Mouse (Mus musculus): ENCODE data around the gene Dap. TPM values are rescaled to one million over a fixed set of nuclear protein-coding genes. Genes with fewer than 3 reads are reported as not detected.
A peak's percentile ranks its signal among the peaks of the same experiment; 100 is the strongest.

Gene Dap
- polyA plus RNA-seq, 1 experiment from 2014 or later: 67.2 TPM

- Histone ChIP-seq H3K4me3 (ENCODE audit: low read depth, low read length) (no peak overlapping the region), H3K36me3 (ENCODE audit: control insufficient read depth, insufficient read depth, low read length) (no peaks in the 10 kb centered on the region), H3K9me3 (ENCODE audit: control insufficient read depth, low read length) (no peaks in the 10 kb centered on the region), H3K27me3 (ENCODE audit: control insufficient read depth, insufficient read depth, low read length) (no peaks in the 10 kb centered on the region), H3K4me2 (ENCODE audit: low read depth, severe bottlenecking) (no peak overlapping the region), H3K9ac (ENCODE audit: low read length) (no peak overlapping the region), H3K4me1 (ENCODE audit: control insufficient read depth, insufficient read depth, low read length) (no peaks in the 10 kb centered on the region), H3K27ac (replicated peaks; ENCODE audit: low read depth, low read length) (no peak overlapping the region)
- ATAC-seq (ENCODE audit: insufficient number of reproducible peaks, low FRiP score, low TSS enrichment, low read depth): no peak
- 92% methylated on average over 7 of the region's 7 CpGs for WGBS
- DNase-seq (ENCODE audit: low spot score): no peak
Measured at GRCm38 (mm10) chr15:31211910-31212309, 12.2 kb upstream of the Dap start.

- Histone ChIP-seq H3K27me3 (ENCODE audit: control insufficient read depth, insufficient read depth, low read length) (no peaks in the 10 kb centered on the region), H3K4me2 (ENCODE audit: low read depth, severe bottlenecking) (no peak overlapping the region), H3K4me1 (ENCODE audit: control insufficient read depth, insufficient read depth, low read length) (no peaks in the 10 kb centered on the region), H3K27ac (replicated peaks; ENCODE audit: low read depth, low read length) (no peak overlapping the region), H3K4me3 (ENCODE audit: low read depth, low read length) (no peak overlapping the region), H3K9me3 (ENCODE audit: control insufficient read depth, low read length) (no peaks in the 10 kb centered on the region), H3K9ac (ENCODE audit: low read length) (no peak overlapping the region), H3K36me3 (ENCODE audit: control insufficient read depth, insufficient read depth, low read length) (no peaks in the 10 kb centered on the region)
- no peak for ATAC-seq (ENCODE audit: insufficient number of reproducible peaks, low FRiP score, low TSS enrichment, low read depth)
- no peak for DNase-seq (ENCODE audit: low spot score)
- WGBS: 93% methylated on average over 3 of the region's 3 CpGs
Measured at GRCm38 (mm10) chr15:31213619-31214270, 10.4 kb upstream of the Dap start.

- H3K27me3 ChIP-seq (ENCODE audit: control insufficient read depth, insufficient read depth, low read length): no peaks in the 10 kb centered on the region
- H3K36me3 ChIP-seq (ENCODE audit: control insufficient read depth, insufficient read depth, low read length): no peaks in the 10 kb centered on the region
- no peak for DNase-seq (ENCODE audit: low spot score)
- H3K4me1 ChIP-seq (ENCODE audit: control insufficient read depth, insufficient read depth, low read length): peaks cover 4% of the 10 kb centered on the region; the same call in 1 of the 2 replicates
- H3K27ac ChIP-seq (replicated peaks; ENCODE audit: low read depth, low read length): no peak overlapping the region
- no peaks in the 10 kb centered on the region for H3K9me3 ChIP-seq (ENCODE audit: control insufficient read depth, low read length)
- no peak overlapping the region for H3K9ac ChIP-seq (ENCODE audit: low read length)
- 76% methylated on average over 6 of the region's 6 CpGs for WGBS
- H3K4me2 ChIP-seq (ENCODE audit: low read depth, severe bottlenecking): no peak overlapping the region
- H3K4me3 ChIP-seq (ENCODE audit: low read depth, low read length): no peak overlapping the region
- ATAC-seq (ENCODE audit: insufficient number of reproducible peaks, low FRiP score, low TSS enrichment, low read depth): no peak
Measured at GRCm38 (mm10) chr15:31222216-31222615, 1.9 kb upstream of the Dap start.

- no peaks in the 10 kb centered on the region for H3K27me3 ChIP-seq (ENCODE audit: control insufficient read depth, insufficient read depth, low read length)
- H3K4me2 ChIP-seq (ENCODE audit: low read depth, severe bottlenecking): peak overlapping the region; percentile 55; the same call in 1 of the 2 replicates
- H3K27ac ChIP-seq (replicated peaks; ENCODE audit: low read depth, low read length): no peak overlapping the region
- peak overlapping the region; percentile 76 for H3K4me3 ChIP-seq (ENCODE audit: low read depth, low read length)
- DNase-seq (ENCODE audit: low spot score): peak; percentile 32
- peaks cover 4% of the 10 kb centered on the region; the same call in 1 of the 2 replicates for H3K4me1 ChIP-seq (ENCODE audit: control insufficient read depth, insufficient read depth, low read length)
- H3K9ac ChIP-seq (ENCODE audit: low read length): peak overlapping the region; percentile 55
- ATAC-seq (ENCODE audit: insufficient number of reproducible peaks, low FRiP score, low TSS enrichment, low read depth): peak; percentile 23; the same call in 1 of the 2 replicates
- H3K36me3 ChIP-seq (ENCODE audit: control insufficient read depth, insufficient read depth, low read length): no peaks in the 10 kb centered on the region
- no peaks in the 10 kb centered on the region for H3K9me3 ChIP-seq (ENCODE audit: control insufficient read depth, low read length)
- 38% methylated on average over 15 of the region's 15 CpGs for WGBS
Measured at GRCm38 (mm10) chr15:31223596-31224134, 449 bp upstream of the Dap start.

GRCm38 (mm10) chr15:31224806-31225642 is 910 bp downstream of the Dap start:
- DNase-seq (ENCODE audit: low spot score) (peak; percentile 34), ATAC-seq (ENCODE audit: insufficient number of reproducible peaks, low FRiP score, low TSS enrichment, low read depth) (no peak)
- H3K36me3 ChIP-seq (ENCODE audit: control insufficient read depth, insufficient read depth, low read length): no peaks in the 10 kb centered on the region
- H3K9me3 ChIP-seq (ENCODE audit: control insufficient read depth, low read length): no peaks in the 10 kb centered on the region
- H3K27me3 ChIP-seq (ENCODE audit: control insufficient read depth, insufficient read depth, low read length): no peaks in the 10 kb centered on the region
- H3K4me3 ChIP-seq (ENCODE audit: low read depth, low read length): peak overlapping the region; percentile 76
- peaks cover 4% of the 10 kb centered on the region; the same call in 1 of the 2 replicates for H3K4me1 ChIP-seq (ENCODE audit: control insufficient read depth, insufficient read depth, low read length)
- no peak overlapping the region for H3K27ac ChIP-seq (replicated peaks; ENCODE audit: low read depth, low read length)
- WGBS: 43% methylated on average over 13 of the region's 13 CpGs
- peak overlapping the region; percentile 55 for H3K4me2 ChIP-seq (ENCODE audit: low read depth, severe bottlenecking)
- H3K9ac ChIP-seq (ENCODE audit: low read length): peak overlapping the region; percentile 86

GRCm38 (mm10) chr15:31225643-31226325 is 1.7 kb downstream of the Dap start:
- Histone ChIP-seq H3K36me3 (ENCODE audit: control insufficient read depth, insufficient read depth, low read length) (no peaks in the 10 kb centered on the region), H3K9me3 (ENCODE audit: control insufficient read depth, low read length) (no peaks in the 10 kb centered on the region), H3K4me2 (ENCODE audit: low read depth, severe bottlenecking) (no peak overlapping the region), H3K9ac (ENCODE audit: low read length) (no peak overlapping the region), H3K27me3 (ENCODE audit: control insufficient read depth, insufficient read depth, low read length) (no peaks in the 10 kb centered on the region), H3K4me1 (ENCODE audit: control insufficient read depth, insufficient read depth, low read length) (peaks cover 4% of the 10 kb centered on the region; the same call in 1 of the 2 replicates), H3K4me3 (ENCODE audit: low read depth, low read length) (no peak overlapping the region; the same call in 1 of the 2 replicates), H3K27ac (replicated peaks; ENCODE audit: low read depth, low read length) (no peak overlapping the region)
- DNase-seq (ENCODE audit: low spot score) (no peak), ATAC-seq (ENCODE audit: insufficient number of reproducible peaks, low FRiP score, low TSS enrichment, low read depth) (no peak)
- 91% methylated on average over 4 of the region's 4 CpGs for WGBS

- Histone ChIP-seq H3K9me3 (ENCODE audit: control insufficient read depth, low read length) (no peaks in the 10 kb centered on the region), H3K4me1 (ENCODE audit: control insufficient read depth, insufficient read depth, low read length) (peaks cover 4% of the 10 kb centered on the region; the same call in 1 of the 2 replicates), H3K4me3 (ENCODE audit: low read depth, low read length) (no peak overlapping the region), H3K27me3 (ENCODE audit: control insufficient read depth, insufficient read depth, low read length) (no peaks in the 10 kb centered on the region), H3K4me2 (ENCODE audit: low read depth, severe bottlenecking) (no peak overlapping the region), H3K27ac (replicated peaks; ENCODE audit: low read depth, low read length) (no peak overlapping the region), H3K9ac (ENCODE audit: low read length) (no peak overlapping the region), H3K36me3 (ENCODE audit: control insufficient read depth, insufficient read depth, low read length) (no peaks in the 10 kb centered on the region)
- DNase-seq (ENCODE audit: low spot score) (peak; percentile 23), ATAC-seq (ENCODE audit: insufficient number of reproducible peaks, low FRiP score, low TSS enrichment, low read depth) (no peak)
- 72% methylated on average over 6 of the region's 6 CpGs for WGBS
Measured at GRCm38 (mm10) chr15:31226464-31226863, 2.4 kb downstream of the Dap start.

GRCm38 (mm10) chr15:31227793-31228192 is 3.7 kb downstream of the Dap start:
- H3K27me3 ChIP-seq (ENCODE audit: control insufficient read depth, insufficient read depth, low read length): no peaks in the 10 kb centered on the region
- H3K36me3 ChIP-seq (ENCODE audit: control insufficient read depth, insufficient read depth, low read length): no peaks in the 10 kb centered on the region
- H3K9ac ChIP-seq (ENCODE audit: low read length): no peak overlapping the region
- H3K27ac ChIP-seq (replicated peaks; ENCODE audit: low read depth, low read length): no peak overlapping the region
- H3K4me1 ChIP-seq (ENCODE audit: control insufficient read depth, insufficient read depth, low read length): peaks cover 4% of the 10 kb centered on the region; the same call in 1 of the 2 replicates
- H3K9me3 ChIP-seq (ENCODE audit: control insufficient read depth, low read length): no peaks in the 10 kb centered on the region
- ATAC-seq (ENCODE audit: insufficient number of reproducible peaks, low FRiP score, low TSS enrichment, low read depth) (no peak), DNase-seq (ENCODE audit: low spot score) (no peak)
- WGBS: 96% methylated on average over 8 of the region's 8 CpGs
- no peak overlapping the region for H3K4me2 ChIP-seq (ENCODE audit: low read depth, severe bottlenecking)
- no peak overlapping the region for H3K4me3 ChIP-seq (ENCODE audit: low read depth, low read length)
